Mouse (Mus musculus) limb, embryonic 11.5 days (tissue): ENCODE measurements around the gene A930002H24Rik. TPM values are rescaled to one million over a fixed set of nuclear protein-coding genes. Genes with fewer than 3 reads are reported as not detected.

Experiments
- ATAC-seq: fragments of 200-750 bp; cut with Nextera tagmentation; 2 replicates; pipeline ENCODE4 v1.8.0; 2017; ENCODE audit warnings: low read depth; ENCODE audit not compliant: insufficient number of reproducible peaks, low FRiP score, low TSS enrichment
- DNase-seq: peaks from one replicate; pipeline ENCODE4 v3.0.0-alpha.2; 2015; ENCODE audit warnings: low spot score
- H3K27ac ChIP-seq: fragments of 300-500 bp; sonication (generic); replicated peaks from 2 replicates; pipeline ENCODE4 v1.5.1; 2014; ENCODE audit warnings: low read depth, mild to moderate bottlenecking, low read length
- H3K27me3 ChIP-seq: fragments of 300-500 bp; sonication (generic); 2 replicates; pipeline ENCODE4 v1.6.1; 2014; ENCODE audit warnings: mild to moderate bottlenecking, low read length, mixed read lengths; ENCODE audit not compliant: control insufficient read depth, insufficient read depth
- H3K36me3 ChIP-seq: fragments of 300-500 bp; sonication (generic); 2 replicates; pipeline ENCODE4 v1.6.1; 2014; ENCODE audit warnings: mild to moderate bottlenecking, low read length, moderate library complexity, mixed read lengths; ENCODE audit not compliant: control insufficient read depth, insufficient read depth
- H3K4me1 ChIP-seq: fragments of 300-500 bp; sonication (generic); 2 replicates; pipeline ENCODE4 v1.6.1; 2014; ENCODE audit warnings: low read length, mixed read lengths; ENCODE audit not compliant: control insufficient read depth, insufficient read depth
- H3K4me2 ChIP-seq: fragments of 300-500 bp; sonication (generic); 2 replicates; pipeline ENCODE4 v1.6.1; 2014; ENCODE audit warnings: low read depth, mild to moderate bottlenecking, moderate library complexity; ENCODE audit not compliant: severe bottlenecking
- H3K4me3 ChIP-seq: fragments of 300-500 bp; sonication (generic); 2 replicates; pipeline ENCODE4 v1.5.1; 2014; ENCODE audit warnings: low read depth, low read length
- H3K9ac ChIP-seq: fragments of 300-500 bp; sonication (generic); 2 replicates; pipeline ENCODE4 v1.6.1; 2014; ENCODE audit warnings: mild to moderate bottlenecking, low read length
- H3K9me3 ChIP-seq: fragments of 300-500 bp; sonication (generic); 2 replicates; pipeline ENCODE4 v1.6.1; 2016; ENCODE audit warnings: low read length; ENCODE audit not compliant: control insufficient read depth
- WGBS: fragments of 180-500 bp; shearing (Covaris S2); extraction: QIAGEN DNeasy Blood & Tissue Kit; methylation state at CpG from one replicate; pipeline ENCODE4 v1.1.7; 2014; 5-methylcytosine and 5-hydroxymethylcytosine counted together
- polyA plus RNA-seq: library from polyadenylated mRNA; unstranded; fragments of >200 nt; fragmentation: Nextera tagmentation; extraction: Ambion mirVana; gene quantifications from 2 replicates; pipeline ENCODE4 v1.2.1, GENCODE M21; 2014

A930002H24Rik gene
- polyA plus RNA-seq, 1 experiment from 2014 or later, result 1.8 TPM

DNA sequence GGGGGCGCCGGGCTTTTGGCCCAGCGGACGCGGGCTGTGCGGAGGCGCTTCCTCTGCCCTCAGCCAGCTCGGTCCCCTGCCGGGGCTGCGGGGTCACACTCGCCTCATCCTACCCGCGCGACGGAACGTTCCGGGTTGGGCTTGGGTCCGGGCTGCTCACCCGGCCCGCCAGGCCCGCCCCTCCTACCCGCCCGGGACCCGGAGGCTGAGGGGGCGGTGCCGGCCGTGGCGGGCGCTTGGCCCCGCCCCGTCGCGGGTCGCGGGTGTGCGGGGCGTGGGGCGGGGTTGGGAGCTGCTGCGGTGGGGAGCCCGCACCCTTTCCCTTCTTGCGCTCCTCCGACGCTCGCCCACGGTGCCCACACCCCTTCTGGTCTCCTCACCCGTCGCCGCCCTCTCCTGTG lies 580 bp upstream of the A930002H24Rik start:
- no peaks in the 10 kb centered on the region for H3K27me3 ChIP-seq
- H3K9me3 ChIP-seq, result no peaks in the 10 kb centered on the region
- WGBS, result 1% methylated on average over 33 of the region's 48 CpGs
- peak overlapping the region; percentile 90 for H3K4me3 ChIP-seq
- DNase-seq (no peak), ATAC-seq (peak; percentile 84)
- H3K36me3 ChIP-seq, result no peaks in the 10 kb centered on the region
- H3K27ac ChIP-seq, result peak overlapping the region; percentile 70; the same call in 1 of the 2 replicates
- no peaks in the 10 kb centered on the region for H3K4me1 ChIP-seq
- H3K4me2 ChIP-seq, result peak overlapping the region; percentile 44
- H3K9ac ChIP-seq, result peak overlapping the region; percentile 82

DNA sequence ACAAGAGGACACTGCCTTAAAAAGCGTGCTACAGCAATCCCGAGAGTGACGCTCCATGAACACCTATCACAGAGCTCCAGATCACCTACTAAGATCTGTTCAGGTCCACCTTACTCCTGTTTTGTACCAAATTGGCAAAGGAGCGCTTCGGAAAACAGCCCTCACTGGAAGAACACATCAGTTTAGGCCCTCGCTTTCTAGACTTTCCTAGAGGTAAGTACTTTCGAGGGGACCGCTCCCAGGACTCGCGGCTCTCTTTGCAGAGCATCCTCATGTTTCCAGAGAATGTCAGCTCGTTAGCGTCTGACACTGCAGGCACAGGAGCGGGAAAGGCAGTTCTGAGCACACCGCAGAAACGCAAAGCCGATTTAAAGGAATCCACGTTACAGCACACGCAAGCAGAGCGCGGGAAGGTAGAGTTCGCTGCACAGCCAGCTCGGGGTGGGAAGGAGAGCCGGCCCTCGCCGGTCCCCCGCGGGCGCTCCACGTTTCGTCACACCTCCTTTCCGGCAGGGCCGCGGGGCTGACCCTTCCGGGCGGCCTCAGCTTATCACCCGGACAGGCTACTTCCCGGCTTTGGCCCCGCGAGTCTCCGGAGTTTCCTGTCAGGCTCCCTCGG lies 470 bp downstream of the A930002H24Rik start, which contains the start of gene Fer:
Gene Fer (plus strand): TSS at position 51 of the 619 bp plus-strand sequence.
- ATAC-seq (peak; percentile 54), DNase-seq (no peak)
- Histone ChIP-seq H3K27me3 (no peaks in the 10 kb centered on the region), H3K9me3 (no peaks in the 10 kb centered on the region), H3K36me3 (no peaks in the 10 kb centered on the region), H3K4me1 (no peaks in the 10 kb centered on the region), H3K4me2 (peak within 1 kb of the TSS; percentile 88), H3K9ac (peak within 1 kb of the TSS; percentile 82), H3K27ac (peak within 1 kb of the TSS; percentile 70), H3K4me3 (peak within 1 kb of the TSS; percentile 90)
- 1% methylated on average over 41 of the region's 41 CpGs for WGBS

DNA sequence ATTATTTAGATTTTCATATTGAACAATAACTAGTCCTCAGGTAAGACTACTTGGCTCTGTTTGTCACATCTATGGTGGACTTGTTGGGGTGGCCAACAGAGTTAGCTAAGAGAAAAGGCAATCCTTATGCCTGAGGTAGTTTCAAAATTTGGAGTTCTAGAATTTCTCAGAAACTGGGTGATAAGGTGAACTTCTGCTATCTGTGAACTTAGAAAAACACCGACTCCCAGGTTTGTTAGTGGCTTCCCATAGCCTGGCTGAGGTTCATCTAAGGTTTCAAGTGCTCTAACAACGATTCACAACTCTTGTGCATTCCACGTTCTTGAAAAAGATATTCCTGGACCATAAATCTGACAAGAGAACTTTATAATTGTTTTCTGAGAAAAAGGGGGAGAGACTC lies 1.2 kb downstream of the A930002H24Rik start:
- 64% methylated on average over 3 of the region's 3 CpGs for WGBS
- Histone ChIP-seq H3K9ac (no peak overlapping the region), H3K4me2 (no peak overlapping the region), H3K27me3 (no peaks in the 10 kb centered on the region), H3K36me3 (no peaks in the 10 kb centered on the region), H3K27ac (no peak overlapping the region), H3K4me1 (no peaks in the 10 kb centered on the region), H3K9me3 (no peaks in the 10 kb centered on the region), H3K4me3 (no peak overlapping the region)
- DNase-seq (no peak), ATAC-seq (no peak)

DNA sequence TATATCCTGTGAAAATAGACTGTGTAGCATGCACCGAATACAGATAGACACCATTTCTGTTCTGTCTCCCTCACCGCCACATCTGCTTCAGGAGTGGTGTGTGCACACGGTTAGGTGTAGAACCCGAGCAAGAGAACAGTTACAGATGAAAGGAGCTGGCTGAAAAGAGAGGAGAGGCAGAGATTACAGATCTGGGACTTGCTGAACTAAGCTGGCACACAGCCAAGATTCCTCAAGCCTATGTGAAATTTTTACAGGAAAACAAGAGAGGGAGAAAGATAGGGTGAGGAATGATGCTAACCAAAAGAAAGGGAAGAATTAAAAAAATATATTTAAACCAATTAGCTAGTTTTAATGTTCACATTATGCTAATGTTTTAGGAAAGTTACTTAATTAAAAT lies 2.6 kb downstream of the A930002H24Rik start:
- H3K36me3 ChIP-seq, result no peaks in the 10 kb centered on the region
- no peaks in the 10 kb centered on the region for H3K9me3 ChIP-seq
- H3K27me3 ChIP-seq, result no peaks in the 10 kb centered on the region
- no peak for ATAC-seq
- no peak for DNase-seq
- H3K9ac ChIP-seq, result no peak overlapping the region
- no peak overlapping the region for H3K27ac ChIP-seq
- H3K4me1 ChIP-seq, result no peaks in the 10 kb centered on the region
- no peak overlapping the region for H3K4me2 ChIP-seq
- H3K4me3 ChIP-seq, result no peak overlapping the region
- 75% methylated on average over 4 of the region's 4 CpGs for WGBS

DNA sequence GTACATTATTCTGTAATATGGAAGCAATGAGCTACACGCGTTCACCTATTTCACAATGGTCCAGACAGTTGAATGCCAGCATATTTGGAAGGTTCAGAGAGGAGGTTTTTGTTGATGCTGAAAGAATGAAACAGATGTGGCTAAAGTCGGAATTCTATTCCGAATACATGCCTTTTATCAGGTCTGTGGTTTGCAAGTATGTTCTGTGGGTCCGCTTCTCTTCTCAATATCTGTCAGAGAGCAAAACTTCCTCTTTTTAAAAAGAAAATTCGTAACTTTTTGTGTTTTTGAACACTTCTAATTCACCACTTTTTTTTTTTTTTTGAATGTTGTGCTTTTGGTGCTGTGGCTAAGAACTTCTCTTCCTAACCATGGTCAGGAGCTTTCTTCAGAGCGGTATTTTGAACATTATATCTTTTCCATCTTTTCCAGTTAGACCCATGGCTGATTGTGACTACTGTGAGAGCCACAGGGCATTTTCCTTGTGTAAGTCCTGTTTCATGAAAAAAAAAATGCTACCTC lies 6.5 kb downstream of the A930002H24Rik start:
- Histone ChIP-seq H3K9me3 (no peaks in the 10 kb centered on the region), H3K9ac (no peak overlapping the region), H3K4me1 (no peaks in the 10 kb centered on the region), H3K36me3 (no peaks in the 10 kb centered on the region), H3K27me3 (no peaks in the 10 kb centered on the region), H3K4me2 (no peak overlapping the region), H3K27ac (no peak overlapping the region), H3K4me3 (no peak overlapping the region)
- no peak for DNase-seq
- no peak for ATAC-seq
- WGBS, result 88% methylated on average over 7 of the region's 7 CpGs

DNA sequence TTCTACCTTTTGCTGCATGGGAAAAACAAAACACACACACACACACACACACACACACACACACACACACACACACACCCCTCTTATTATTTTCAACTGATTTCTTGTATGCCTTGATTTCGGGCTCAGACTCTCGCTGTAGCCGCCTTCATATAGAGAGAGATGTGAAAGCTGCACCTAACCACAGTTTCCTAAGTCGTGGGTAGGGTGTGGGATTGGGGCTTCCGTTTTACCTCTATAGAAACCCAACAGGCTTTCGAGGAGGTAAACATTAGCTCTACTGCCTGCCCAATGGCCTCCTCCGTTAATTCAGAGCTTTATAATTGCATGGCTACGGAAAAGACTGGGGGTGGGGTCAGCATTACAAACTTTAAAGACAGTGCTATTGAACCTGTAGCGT lies 13.6 kb downstream of the A930002H24Rik start:
- H3K4me1 ChIP-seq, result no peaks in the 10 kb centered on the region
- ATAC-seq, result peak; percentile 6; the same call in 1 of the 2 replicates
- no peak overlapping the region for H3K9ac ChIP-seq
- 85% methylated on average over 9 of the region's 9 CpGs for WGBS
- H3K27me3 ChIP-seq, result no peaks in the 10 kb centered on the region
- H3K4me2 ChIP-seq, result no peak overlapping the region
- H3K4me3 ChIP-seq, result no peak overlapping the region
- no peak for DNase-seq
- H3K9me3 ChIP-seq, result no peaks in the 10 kb centered on the region
- H3K27ac ChIP-seq, result no peak overlapping the region
- no peaks in the 10 kb centered on the region for H3K36me3 ChIP-seq

DNA sequence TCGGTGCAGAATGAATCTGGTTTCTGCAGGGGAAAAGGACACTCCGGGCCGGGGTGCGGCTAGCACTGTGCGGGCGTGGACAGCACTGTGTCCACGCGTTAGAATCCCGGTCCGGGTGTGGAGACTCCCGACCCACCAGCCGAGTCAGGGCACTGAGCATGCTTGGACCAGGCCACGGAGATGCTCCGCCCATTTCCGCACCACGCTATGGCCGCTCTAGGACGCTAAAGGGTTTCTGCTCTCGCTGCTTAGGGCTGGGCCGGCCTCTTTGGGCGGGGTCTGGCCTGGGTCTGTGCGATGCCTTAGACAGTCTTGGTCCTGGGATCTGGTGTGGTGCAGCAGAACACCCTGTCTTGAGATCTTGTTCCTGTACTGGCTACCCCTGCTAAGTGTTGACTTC lies 14.0 kb downstream of the A930002H24Rik start:
- Histone ChIP-seq H3K9ac (peak overlapping the region; percentile 85), H3K27ac (no peak overlapping the region), H3K27me3 (no peaks in the 10 kb centered on the region), H3K4me1 (no peaks in the 10 kb centered on the region), H3K4me2 (peak overlapping the region; percentile 50), H3K4me3 (peak overlapping the region; percentile 71), H3K9me3 (no peaks in the 10 kb centered on the region), H3K36me3 (no peaks in the 10 kb centered on the region)
- WGBS, result under 1% methylated on average over 22 of the region's 22 CpGs
- DNase-seq (peak; percentile 91), ATAC-seq (peak; percentile 100)

DNA sequence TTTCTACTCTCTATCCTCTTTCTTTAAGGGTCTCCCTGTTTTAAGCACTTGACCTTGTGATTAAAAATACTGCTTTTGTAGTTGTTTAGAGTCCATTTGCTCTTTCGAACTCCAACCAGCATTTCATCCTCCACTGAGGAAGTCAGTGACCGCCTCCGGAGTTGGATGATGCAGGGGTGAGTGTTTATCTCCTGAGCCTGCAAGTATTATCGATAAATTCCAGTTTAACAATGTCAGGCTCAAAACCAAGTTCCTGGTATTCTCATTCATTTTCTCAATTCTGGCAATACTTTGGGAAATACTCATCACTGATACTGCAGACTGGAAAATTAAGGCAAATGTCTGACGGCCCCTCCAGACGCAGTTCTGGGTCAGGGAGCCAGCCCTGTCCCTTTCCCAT lies 14.4 kb downstream of the A930002H24Rik start:
- H3K4me1 ChIP-seq, result no peaks in the 10 kb centered on the region
- no peak overlapping the region for H3K27ac ChIP-seq
- H3K9ac ChIP-seq, result peak overlapping the region; percentile 85
- H3K4me3 ChIP-seq, result peak overlapping the region; percentile 71
- no peaks in the 10 kb centered on the region for H3K36me3 ChIP-seq
- H3K9me3 ChIP-seq, result no peaks in the 10 kb centered on the region
- H3K27me3 ChIP-seq, result no peaks in the 10 kb centered on the region
- WGBS, result 10% methylated on average over 6 of the region's 6 CpGs
- DNase-seq (no peak), ATAC-seq (no peak)
- peak overlapping the region; percentile 50 for H3K4me2 ChIP-seq
